Mouse (Mus musculus): ENCODE data around the gene 5430419D17Rik. TPM values are rescaled to one million over a fixed set of nuclear protein-coding genes. Genes with fewer than 3 reads are reported as not detected.

Gene 5430419D17Rik
- not detected in 2 replicates for polyA plus RNA-seq (2015; fragmentation: Nextera tagmentation; extraction: Ambion mirVana)

- H3K9me3 ChIP-seq = no peaks in the 10 kb centered on the region
- no peak within 1 kb of the TSS for H3K9ac ChIP-seq (replicated peaks)
- H3K4me1 ChIP-seq (replicated peaks) = no peaks in the 10 kb centered on the region
- H3K4me2 ChIP-seq (replicated peaks) = no peak within 1 kb of the TSS
- no peaks in the 10 kb centered on the region for H3K36me3 ChIP-seq
- 87% methylated on average over 9 of the region's 9 CpGs for WGBS
- ATAC-seq = no peak
- no peak within 1 kb of the TSS for H3K27ac ChIP-seq
- no peaks in the 10 kb centered on the region for H3K27me3 ChIP-seq
- H3K4me3 ChIP-seq (replicated peaks) = no peak within 1 kb of the TSS
These were observed at the start of gene 5430419D17Rik for GRCm38 (mm10) chr7:131174121-131174520. 5430419D17Rik (plus strand) TSS chr7:131174402.

GRCm38 (mm10) chr7:131130021-131130420 lies 44.2 kb upstream of the 5430419D17Rik start:
- Histone ChIP-seq H3K4me1 (replicated peaks) (no peaks in the 10 kb centered on the region), H3K4me3 (replicated peaks) (no peak overlapping the region), H3K36me3 (no peaks in the 10 kb centered on the region), H3K4me2 (replicated peaks) (no peak overlapping the region), H3K9me3 (no peaks in the 10 kb centered on the region), H3K9ac (replicated peaks) (no peak overlapping the region), H3K27ac (no peak overlapping the region), H3K27me3 (no peaks in the 10 kb centered on the region)
- ATAC-seq = no peak
- 75% methylated on average over 12 of the region's 12 CpGs for WGBS

GRCm38 (mm10) chr7:131133181-131133580 lies 41.0 kb upstream of the 5430419D17Rik start:
- ATAC-seq = no peak
- no peak overlapping the region for H3K9ac ChIP-seq (replicated peaks)
- no peaks in the 10 kb centered on the region for H3K27me3 ChIP-seq
- no peaks in the 10 kb centered on the region for H3K9me3 ChIP-seq
- no peak overlapping the region for H3K4me3 ChIP-seq (replicated peaks)
- H3K4me2 ChIP-seq (replicated peaks) = no peak overlapping the region
- H3K4me1 ChIP-seq (replicated peaks) = no peaks in the 10 kb centered on the region
- no peak overlapping the region for H3K27ac ChIP-seq
- H3K36me3 ChIP-seq = no peaks in the 10 kb centered on the region
- WGBS = 79% methylated on average over 3 of the region's 3 CpGs

- no peak within 1 kb of the TSS for H3K9ac ChIP-seq (replicated peaks)
- no peaks in the 10 kb centered on the region for H3K27me3 ChIP-seq
- no peaks in the 10 kb centered on the region for H3K36me3 ChIP-seq
- no peaks in the 10 kb centered on the region for H3K4me1 ChIP-seq (replicated peaks)
- no peak within 1 kb of the TSS for H3K27ac ChIP-seq
- no peak within 1 kb of the TSS for H3K4me3 ChIP-seq (replicated peaks)
- no peak for ATAC-seq
- no peaks in the 10 kb centered on the region for H3K9me3 ChIP-seq
- no peak within 1 kb of the TSS for H3K4me2 ChIP-seq (replicated peaks)
- WGBS = 95% methylated on average over 2 of the region's 2 CpGs
These were observed 28.0 kb upstream of the 5430419D17Rik start, which contains the start of gene 4933402N03Rik for GRCm38 (mm10) chr7:131146214-131146613. 4933402N03Rik (minus strand) TSS chr7:131146314.

- 89% methylated on average over 3 of the region's 3 CpGs for WGBS
- no peaks in the 10 kb centered on the region for H3K36me3 ChIP-seq
- no peak overlapping the region for H3K27ac ChIP-seq
- no peak overlapping the region for H3K9ac ChIP-seq (replicated peaks)
- ATAC-seq = no peak
- H3K4me2 ChIP-seq (replicated peaks) = no peak overlapping the region
- H3K27me3 ChIP-seq = no peaks in the 10 kb centered on the region
- no peaks in the 10 kb centered on the region for H3K9me3 ChIP-seq
- no peak overlapping the region for H3K4me3 ChIP-seq (replicated peaks)
- H3K4me1 ChIP-seq (replicated peaks) = no peaks in the 10 kb centered on the region
These were observed 24.0 kb upstream of the 5430419D17Rik start for GRCm38 (mm10) chr7:131150179-131150578.

GRCm38 (mm10) chr7:131153044-131153443 lies 21.2 kb upstream of the 5430419D17Rik start:
- no peak overlapping the region for H3K4me3 ChIP-seq (replicated peaks)
- H3K9ac ChIP-seq (replicated peaks) = no peak overlapping the region
- H3K27ac ChIP-seq = no peak overlapping the region
- no peaks in the 10 kb centered on the region for H3K9me3 ChIP-seq
- H3K4me1 ChIP-seq (replicated peaks) = no peaks in the 10 kb centered on the region
- WGBS = 85% methylated on average over 5 of the region's 5 CpGs
- H3K27me3 ChIP-seq = no peaks in the 10 kb centered on the region
- no peaks in the 10 kb centered on the region for H3K36me3 ChIP-seq
- ATAC-seq = no peak
- H3K4me2 ChIP-seq (replicated peaks) = no peak overlapping the region

GRCm38 (mm10) chr7:131162251-131162650 lies 12.0 kb upstream of the 5430419D17Rik start:
- H3K4me3 ChIP-seq (replicated peaks) = no peak overlapping the region
- 80% methylated on average over 7 of the region's 7 CpGs for WGBS
- no peak for ATAC-seq

GRCm38 (mm10) chr7:131167771-131168170 lies 6.4 kb upstream of the 5430419D17Rik start:
- Histone ChIP-seq H3K27me3 (no peaks in the 10 kb centered on the region), H3K4me3 (replicated peaks) (no peak overlapping the region), H3K9ac (replicated peaks) (no peak overlapping the region), H3K4me2 (replicated peaks) (no peak overlapping the region), H3K36me3 (no peaks in the 10 kb centered on the region), H3K4me1 (replicated peaks) (no peaks in the 10 kb centered on the region), H3K27ac (no peak overlapping the region), H3K9me3 (no peaks in the 10 kb centered on the region)
- ATAC-seq = no peak
- 69% methylated on average over 3 of the region's 3 CpGs for WGBS

More at GRCm38 (mm10) chr7:131162251-131162650, 12.0 kb upstream of the 5430419D17Rik start:
- Histone ChIP-seq H3K4me1 (replicated peaks) (no peaks in the 10 kb centered on the region), H3K9ac (replicated peaks) (no peak overlapping the region), H3K27me3 (no peaks in the 10 kb centered on the region), H3K36me3 (no peaks in the 10 kb centered on the region), H3K4me2 (replicated peaks) (no peak overlapping the region), H3K27ac (no peak overlapping the region), H3K9me3 (no peaks in the 10 kb centered on the region)

GRCm38 (mm10) chr7:131169099-131169498 lies 5.1 kb upstream of the 5430419D17Rik start:
- no peak overlapping the region for H3K9ac ChIP-seq (replicated peaks)
- no peak overlapping the region for H3K4me3 ChIP-seq (replicated peaks)
- no peaks in the 10 kb centered on the region for H3K36me3 ChIP-seq
- H3K9me3 ChIP-seq = no peaks in the 10 kb centered on the region
- no peak overlapping the region for H3K4me2 ChIP-seq (replicated peaks)
- whole genome bisulfite sequencing = 74% methylated on average over 2 of the region's 2 CpGs
- H3K4me1 ChIP-seq (replicated peaks) = no peaks in the 10 kb centered on the region
- no peaks in the 10 kb centered on the region for H3K27me3 ChIP-seq
- no peak for ATAC-seq
- no peak overlapping the region for H3K27ac ChIP-seq

- no peaks in the 10 kb centered on the region for H3K9me3 ChIP-seq
- H3K4me1 ChIP-seq (replicated peaks) = no peaks in the 10 kb centered on the region
- H3K4me2 ChIP-seq (replicated peaks) = no peak overlapping the region
- H3K27ac ChIP-seq = no peak overlapping the region
- H3K4me3 ChIP-seq (replicated peaks) = no peak overlapping the region
- ATAC-seq = no peak
- WGBS = 37% methylated on average over 4 of the region's 4 CpGs
- no peaks in the 10 kb centered on the region for H3K27me3 ChIP-seq
- no peaks in the 10 kb centered on the region for H3K36me3 ChIP-seq
- H3K9ac ChIP-seq (replicated peaks) = no peak overlapping the region
These were observed 8.5 kb downstream of the 5430419D17Rik start for GRCm38 (mm10) chr7:131182685-131183084.

GRCm38 (mm10) chr7:131184339-131184738 lies 10.1 kb downstream of the 5430419D17Rik start:
- Histone ChIP-seq H3K4me2 (replicated peaks) (no peak overlapping the region), H3K27me3 (no peaks in the 10 kb centered on the region), H3K4me1 (replicated peaks) (no peaks in the 10 kb centered on the region), H3K9ac (replicated peaks) (no peak overlapping the region), H3K27ac (no peak overlapping the region), H3K36me3 (no peaks in the 10 kb centered on the region), H3K9me3 (no peaks in the 10 kb centered on the region), H3K4me3 (replicated peaks) (no peak overlapping the region)
- no peak for ATAC-seq
- 67% methylated on average over 8 of the region's 8 CpGs for WGBS

- Histone ChIP-seq H3K9ac (replicated peaks) (no peak overlapping the region), H3K9me3 (no peaks in the 10 kb centered on the region), H3K4me1 (replicated peaks) (no peaks in the 10 kb centered on the region), H3K36me3 (no peaks in the 10 kb centered on the region), H3K4me3 (replicated peaks) (no peak overlapping the region), H3K4me2 (replicated peaks) (no peak overlapping the region), H3K27ac (no peak overlapping the region), H3K27me3 (no peaks in the 10 kb centered on the region)
- ATAC-seq = no peak
- 85% methylated on average over 8 of the region's 8 CpGs for WGBS
These were observed 12.8 kb downstream of the 5430419D17Rik start for GRCm38 (mm10) chr7:131187047-131187446.

- no peak overlapping the region for H3K4me2 ChIP-seq (replicated peaks)
- ATAC-seq = no peak
- no peak overlapping the region for H3K4me3 ChIP-seq (replicated peaks)
- WGBS = 97% methylated on average over 14 of the region's 14 CpGs
- H3K27ac ChIP-seq = no peak overlapping the region
- H3K9me3 ChIP-seq = no peaks in the 10 kb centered on the region
- H3K27me3 ChIP-seq = no peaks in the 10 kb centered on the region
- H3K4me1 ChIP-seq (replicated peaks) = no peaks in the 10 kb centered on the region
- no peaks in the 10 kb centered on the region for H3K36me3 ChIP-seq
- no peak overlapping the region for H3K9ac ChIP-seq (replicated peaks)
These were observed 13.8 kb downstream of the 5430419D17Rik start for GRCm38 (mm10) chr7:131187996-131188395.

All from midbrain, embryonic 13.5 days (tissue).